Mouse (Mus musculus) myocyte (in vitro differentiated cells): ENCODE results near the gene Dlgap1.

Source experiments
- MAX ChIP-seq: IDR thresholded peaks from one replicate; pipeline ENCODE4 v1.6.1; 2011; ENCODE audit warnings: low read depth, mild to moderate bottlenecking, control low read depth
- POLR2A ChIP-seq: IDR thresholded peaks from one replicate; pipeline ENCODE4 v1.6.1; 2011; ENCODE audit warnings: low read depth, mild to moderate bottlenecking, control low read depth, moderate library complexity; ENCODE audit not compliant: insufficient read length

GRCm38 (mm10) chr17:70435612-70436011 lies 466.7 kb downstream of the Dlgap1 start:
- TF ChIP-seq POLR2A (no peak), MAX (no peak)
